Mouse (Mus musculus) cerebellum, adult 8-10 months (tissue): ENCODE results near the gene Smg6.

Experiments used
- DNase-seq: peaks from one replicate; pipeline ENCODE4 v3.0.0; 2022

Smg6 gene

DNA sequence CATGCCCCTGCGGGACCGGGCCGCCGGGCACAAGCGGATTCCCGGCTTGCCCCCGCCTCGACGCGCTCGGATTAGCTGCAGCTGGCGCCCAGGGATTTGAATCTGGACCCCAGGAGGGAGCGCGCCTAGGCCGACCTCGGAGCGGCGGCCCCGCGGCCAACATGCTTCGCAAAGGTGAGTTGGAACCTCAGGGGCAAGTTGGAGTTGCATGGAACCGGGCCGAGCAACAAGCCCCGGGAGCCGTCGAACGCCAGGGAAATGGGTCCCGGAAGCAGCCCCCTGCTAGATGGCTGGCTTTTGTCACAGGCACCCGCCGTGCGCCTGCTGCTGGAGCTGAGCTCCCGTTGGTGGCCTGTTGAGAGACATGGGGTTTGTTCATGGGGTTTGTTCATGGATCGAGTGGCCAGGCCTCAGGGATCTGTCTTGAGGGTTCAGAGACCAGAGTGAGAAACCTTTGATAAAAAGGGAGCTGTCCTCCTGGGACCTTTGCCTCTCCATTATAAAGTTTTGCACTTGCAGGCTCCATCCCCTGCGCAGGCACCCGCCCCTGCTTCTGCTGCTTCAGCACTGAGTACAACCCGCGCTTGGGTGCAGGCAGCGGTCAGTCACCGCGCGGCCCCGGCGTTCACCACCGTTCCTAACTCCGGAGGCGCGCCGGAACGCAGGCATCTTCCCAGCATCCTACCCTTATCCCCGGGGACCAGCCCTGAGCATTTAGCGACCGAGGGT lies 268.7 kb downstream of the Smg6 start:
- DNase-seq, result no peak

DNA sequence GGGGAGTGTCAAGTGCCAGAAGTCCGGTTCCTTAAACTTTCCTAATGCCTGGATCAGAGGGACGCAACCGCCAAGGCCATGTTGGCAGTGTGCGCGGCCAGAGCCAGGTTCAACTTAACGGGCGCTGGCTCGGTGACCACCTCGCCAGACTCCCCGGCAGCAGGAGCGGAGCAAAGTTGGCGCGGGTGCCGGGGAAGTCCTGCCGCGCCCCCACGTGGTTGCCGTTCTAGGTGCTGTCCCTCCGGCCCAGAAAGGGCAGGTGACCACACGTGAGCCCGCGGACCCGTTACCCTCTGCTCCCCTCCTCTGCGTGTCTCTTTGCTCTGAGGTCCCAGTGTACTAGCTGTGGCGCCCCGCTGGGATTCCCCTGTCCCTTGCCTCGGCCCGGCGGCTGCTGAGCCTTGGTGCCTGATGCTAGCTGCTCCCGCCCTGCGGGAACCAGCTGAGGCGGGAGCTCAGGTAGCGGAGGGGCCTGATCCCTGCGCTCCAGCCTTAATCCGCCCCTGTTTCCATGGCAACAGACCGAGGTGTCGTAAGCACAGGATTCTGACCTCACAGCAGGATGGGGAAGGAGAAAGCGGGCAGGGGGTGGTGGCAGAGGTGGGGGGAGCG lies 269.3 kb downstream of the Smg6 start:
- DNase-seq, result peak; percentile 75

DNA sequence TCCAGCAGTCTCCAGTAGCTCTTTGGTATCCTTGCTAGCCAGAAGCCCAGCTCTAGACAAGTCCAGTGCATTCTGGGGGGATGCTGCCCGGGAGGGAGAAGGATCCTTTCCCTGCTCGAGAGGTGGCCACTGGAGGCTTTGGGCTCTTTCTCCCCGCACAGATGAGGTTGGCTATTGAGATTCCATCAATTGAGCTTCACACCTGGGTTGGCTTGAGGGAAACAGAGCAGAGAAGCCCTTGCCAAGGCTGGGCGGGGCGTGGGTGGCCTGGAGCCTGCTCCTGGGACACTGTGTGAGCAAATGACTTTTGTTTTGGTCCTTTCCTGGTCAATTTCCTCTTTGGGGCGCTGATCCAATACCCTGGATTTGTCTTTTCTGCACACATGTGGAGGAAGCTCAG lies 270.5 kb downstream of the Smg6 start:
- no peak for DNase-seq

DNA sequence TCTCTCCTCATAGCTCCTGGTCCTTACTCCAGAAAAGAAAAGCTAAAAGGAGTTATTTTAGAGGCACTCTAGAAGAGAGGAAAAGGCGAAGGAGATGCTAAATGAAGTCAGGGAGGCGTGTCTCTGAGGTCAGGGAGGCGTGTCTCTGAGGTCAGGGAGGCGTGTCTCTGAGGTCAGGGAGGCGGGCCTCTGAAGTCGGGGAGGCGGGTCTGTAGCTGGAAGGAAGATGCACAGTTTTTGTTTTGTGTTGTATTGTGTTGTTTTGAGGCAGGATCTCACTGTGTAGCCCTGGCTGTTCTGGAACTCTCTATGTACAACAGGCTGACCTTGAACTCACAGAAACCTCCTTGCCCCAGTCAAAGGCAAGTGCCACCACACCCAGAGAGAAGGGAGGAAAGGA lies 272.3 kb downstream of the Smg6 start:
- DNase-seq, result no peak

DNA sequence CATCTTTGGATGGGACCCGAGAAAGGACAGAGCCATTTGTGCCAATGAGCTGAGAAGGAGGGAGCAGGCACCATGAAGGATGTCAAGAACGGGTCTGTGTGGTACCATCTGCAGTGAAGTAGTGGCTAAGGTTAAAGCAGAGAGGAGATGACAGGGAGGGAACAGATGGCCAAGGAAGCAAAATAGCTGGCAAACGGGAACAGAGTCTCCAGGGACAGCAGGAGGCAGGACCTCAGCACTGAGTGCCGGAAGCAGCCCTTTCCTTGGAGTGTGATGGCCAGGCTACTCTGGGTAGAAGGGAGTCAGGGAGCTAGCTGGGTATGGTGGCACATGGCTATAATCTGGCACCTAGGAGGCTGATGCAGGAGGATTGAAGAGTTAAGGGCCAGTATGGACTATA lies 273.2 kb downstream of the Smg6 start:
- DNase-seq, result peak; percentile 65

DNA sequence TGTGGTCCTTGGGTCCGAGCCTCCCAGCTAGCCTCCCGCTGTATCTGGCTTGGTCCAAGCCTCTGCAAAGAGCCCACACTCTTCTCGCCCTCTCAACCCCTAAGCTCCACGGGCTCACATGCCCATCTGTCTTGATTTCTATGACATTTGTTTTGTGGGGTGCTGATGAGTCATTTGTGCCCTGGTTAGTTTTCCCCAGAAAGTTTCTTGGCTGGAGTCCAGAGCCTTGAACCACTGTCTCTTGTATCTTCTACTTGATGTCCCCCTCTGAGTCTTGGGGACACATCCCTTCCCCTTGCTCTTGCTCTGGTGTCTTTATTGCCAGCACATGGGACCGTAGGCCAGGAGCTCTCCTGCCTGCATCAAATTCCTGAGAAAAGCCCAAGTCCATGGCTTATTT lies 274.3 kb downstream of the Smg6 start:
- DNase-seq, result no peak

DNA sequence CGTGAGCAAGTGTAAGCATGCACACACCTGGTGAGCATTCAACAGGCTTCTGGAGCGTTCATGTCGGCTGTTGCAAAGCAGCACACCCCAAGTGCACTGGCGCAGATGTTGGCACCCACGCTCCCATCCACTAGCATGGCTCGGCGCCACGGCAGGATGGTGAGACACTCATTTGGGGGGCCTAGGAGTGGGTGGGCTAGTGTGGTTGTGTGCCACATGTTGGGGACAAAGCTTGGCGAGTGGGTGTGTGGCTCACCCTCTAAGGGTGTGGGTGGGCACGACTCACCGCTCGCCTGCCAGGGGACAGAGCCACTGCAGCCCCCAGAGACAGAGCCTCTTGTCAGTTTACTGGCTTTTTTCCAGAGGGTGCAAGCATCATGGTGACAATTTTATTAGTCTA lies 275.3 kb downstream of the Smg6 start:
- DNase-seq, result no peak

DNA sequence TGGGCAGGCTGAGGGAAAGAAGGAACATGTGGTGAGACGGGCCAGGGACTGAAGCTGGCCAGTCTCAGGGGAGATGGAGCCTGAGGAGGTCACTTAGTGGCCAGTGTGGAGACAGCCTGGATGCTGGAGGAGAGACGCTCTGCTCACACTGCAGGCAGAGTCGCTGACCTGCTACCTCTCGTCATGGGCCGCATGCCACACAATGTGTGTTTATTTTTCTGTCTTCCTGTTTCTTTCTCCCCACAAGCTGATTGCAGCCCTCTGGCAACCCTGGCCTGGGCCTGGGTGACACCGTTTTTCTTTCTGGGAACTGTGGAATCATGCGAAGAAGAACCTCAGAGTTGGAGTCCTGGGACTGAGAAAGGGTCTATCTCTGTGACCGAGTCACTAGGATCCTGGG lies 276.1 kb downstream of the Smg6 start:
- no peak for DNase-seq

DNA sequence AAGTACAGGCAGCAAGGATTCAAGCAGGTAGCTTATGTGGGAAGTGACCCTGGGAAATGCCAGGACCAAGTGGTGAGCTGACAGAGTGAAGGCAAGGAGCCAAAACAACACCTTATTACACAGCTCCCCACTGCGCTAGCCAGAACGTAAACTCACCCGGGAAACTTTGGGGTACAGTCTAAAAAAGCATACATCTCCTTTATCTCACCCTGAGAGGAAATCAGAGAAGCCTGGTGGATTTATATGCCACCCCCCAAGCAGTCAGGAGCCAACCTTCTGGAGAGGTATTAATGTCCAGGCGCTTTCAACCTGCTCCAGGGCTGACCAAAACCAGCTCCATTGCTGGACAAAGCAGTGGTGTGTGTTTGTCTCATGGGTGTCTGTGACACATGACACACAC lies 278.3 kb downstream of the Smg6 start:
- DNase-seq, result no peak

DNA sequence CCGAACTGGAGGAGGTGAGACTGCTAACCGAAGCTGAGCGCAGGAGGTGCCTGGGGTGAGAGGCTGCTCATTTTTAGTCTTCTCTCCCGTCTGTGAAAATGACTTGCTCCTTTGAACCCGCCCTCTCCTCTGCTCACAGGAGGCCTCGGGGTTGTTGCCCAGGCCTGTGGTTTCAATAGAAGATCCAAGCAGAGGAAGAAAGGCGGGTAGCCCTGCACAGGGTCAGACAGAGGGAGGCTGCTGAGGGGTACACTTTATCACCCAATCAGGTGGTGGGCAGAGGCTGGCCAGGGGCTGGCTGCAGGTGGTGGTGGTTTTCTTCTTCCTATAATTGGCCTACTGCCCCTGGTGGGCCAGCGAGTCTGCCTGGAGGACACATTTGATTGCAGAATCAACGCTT lies 278.8 kb downstream of the Smg6 start:
- DNase-seq, result no peak

DNA sequence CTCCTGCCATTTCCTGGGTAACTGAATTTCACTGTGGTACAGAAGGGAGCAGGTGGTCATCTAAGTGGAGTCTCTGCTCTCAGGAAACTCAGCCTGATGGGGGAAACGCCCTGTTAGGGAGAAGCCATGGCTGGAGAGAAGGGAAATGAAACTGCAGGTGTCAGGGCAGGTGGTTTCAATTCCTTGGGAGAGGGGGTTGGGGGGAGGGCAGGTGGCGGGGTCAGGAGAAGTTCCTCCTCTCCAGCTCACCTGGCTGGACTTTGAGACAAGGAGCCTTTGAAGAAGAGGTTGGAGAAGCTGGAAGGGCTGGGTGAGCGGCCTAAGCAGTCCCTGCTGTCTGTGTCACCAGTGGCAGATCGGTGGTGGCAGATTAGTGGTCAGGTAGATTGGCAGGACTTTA lies 280.7 kb downstream of the Smg6 start:
- no peak for DNase-seq

DNA sequence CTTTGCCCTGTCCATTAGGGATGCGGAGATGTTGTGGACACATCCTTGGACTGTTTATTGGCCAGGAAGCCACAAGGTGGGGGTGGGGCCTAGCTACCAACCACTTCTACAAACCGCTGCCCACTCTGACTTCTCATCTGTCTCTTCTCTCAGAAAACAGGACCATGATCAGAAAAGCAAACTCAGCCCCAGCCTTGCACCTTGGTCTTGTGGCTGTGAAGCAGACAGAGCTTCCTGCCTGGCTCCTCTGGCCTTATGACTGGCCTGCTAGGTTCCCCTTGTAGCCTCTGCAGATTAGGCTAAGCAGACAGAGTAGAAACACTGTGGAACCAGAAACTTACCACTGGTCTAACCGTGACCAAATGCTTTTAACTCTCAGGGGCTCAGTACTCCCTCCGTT lies 283.7 kb downstream of the Smg6 start:
- DNase-seq, result no peak

DNA sequence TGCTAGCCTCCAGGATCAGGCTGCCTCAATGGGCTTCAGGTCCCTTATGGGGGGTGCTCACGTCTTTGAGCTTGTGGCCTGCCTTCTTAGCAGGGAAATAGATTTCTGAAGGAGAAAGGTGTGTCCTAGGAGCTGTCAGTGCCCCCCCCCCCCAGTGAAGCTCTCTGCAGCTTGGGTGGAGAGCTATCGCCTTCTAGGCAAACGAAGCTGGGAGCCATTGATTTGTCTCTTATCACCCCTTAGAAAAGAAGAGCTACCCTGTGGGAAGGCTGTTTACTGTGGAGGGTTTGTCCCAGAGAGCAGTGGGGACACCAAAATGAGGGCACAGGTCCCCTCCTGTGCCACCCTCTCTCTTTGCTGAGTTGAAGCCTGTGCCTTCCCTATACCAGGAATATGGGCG lies 284.5 kb downstream of the Smg6 start:
- DNase-seq, result no peak

DNA sequence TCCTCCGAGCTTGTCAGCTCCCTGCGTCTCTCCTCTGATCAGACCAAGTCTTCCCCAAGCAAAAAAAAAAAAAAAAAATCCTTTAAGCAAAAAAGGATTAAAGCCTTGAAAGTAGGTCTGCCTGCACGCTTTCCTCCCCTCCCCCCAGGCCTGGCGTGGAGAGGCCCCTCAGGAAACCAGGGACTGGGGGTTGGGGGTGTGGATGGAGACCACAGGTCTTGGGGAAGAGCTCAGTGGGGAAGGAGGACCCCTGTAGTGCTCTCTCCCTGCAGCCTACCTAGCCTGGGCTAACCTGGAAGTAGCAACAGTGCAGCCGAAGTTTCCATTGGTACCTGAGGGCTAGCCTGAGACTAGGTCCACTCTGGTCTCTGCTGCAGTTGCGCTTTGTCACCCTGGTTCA lies 285.1 kb downstream of the Smg6 start:
- peak; percentile 24 for DNase-seq

DNA sequence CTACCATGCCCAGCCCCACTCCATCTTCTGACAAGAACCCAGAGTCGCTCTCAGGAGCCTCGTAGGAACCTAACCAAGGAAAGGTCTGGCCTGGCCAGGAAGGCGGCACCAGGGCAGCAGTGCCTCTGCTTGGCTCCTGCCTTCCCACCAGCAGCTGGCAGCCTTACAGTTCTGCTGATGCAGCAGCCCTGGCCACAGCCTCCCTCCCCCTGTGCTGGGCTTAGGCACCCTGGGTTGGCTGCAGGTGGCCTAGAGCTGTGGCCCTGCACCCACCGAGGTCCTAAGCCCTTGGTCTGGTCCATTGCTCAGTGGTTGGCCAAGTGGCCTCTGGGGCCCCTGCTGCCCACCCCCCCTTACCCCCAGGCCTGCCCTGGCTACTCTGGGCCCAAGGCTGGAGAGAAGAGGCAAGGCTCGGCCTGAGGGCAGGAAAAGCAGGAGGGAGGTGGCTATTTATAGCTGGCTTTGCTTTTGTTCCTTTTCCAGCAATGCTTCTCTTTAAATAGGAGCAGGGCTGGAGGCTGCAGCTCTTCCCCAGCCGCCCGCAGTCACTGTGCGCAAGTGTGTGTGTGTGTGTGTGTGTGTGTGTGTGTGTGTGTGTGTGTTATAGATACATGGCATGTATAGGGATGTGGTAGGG lies 286.5 kb downstream of the Smg6 start:
- DNase-seq, result peak; percentile 54

DNA sequence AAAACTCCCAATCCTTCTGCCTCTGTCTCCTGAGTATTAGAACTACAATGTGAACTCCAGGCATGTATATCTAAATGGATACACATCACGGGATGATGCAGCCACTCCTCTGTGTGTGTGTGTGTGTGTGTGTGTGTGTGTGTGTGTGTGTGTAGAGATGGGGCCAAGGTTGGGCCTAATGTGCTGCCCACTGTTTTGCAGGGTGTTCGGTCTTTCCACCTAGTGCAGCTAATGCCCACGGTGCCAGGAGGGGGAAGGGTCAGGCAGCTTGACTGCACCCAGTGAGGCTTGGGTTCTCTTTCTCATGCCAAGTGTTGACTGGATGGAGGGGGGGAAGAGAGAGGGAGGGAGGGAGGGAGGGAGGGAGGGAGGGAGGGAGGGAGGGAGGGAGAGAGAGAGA lies 287.3 kb downstream of the Smg6 start:
- peak; percentile 33 for DNase-seq

DNA sequence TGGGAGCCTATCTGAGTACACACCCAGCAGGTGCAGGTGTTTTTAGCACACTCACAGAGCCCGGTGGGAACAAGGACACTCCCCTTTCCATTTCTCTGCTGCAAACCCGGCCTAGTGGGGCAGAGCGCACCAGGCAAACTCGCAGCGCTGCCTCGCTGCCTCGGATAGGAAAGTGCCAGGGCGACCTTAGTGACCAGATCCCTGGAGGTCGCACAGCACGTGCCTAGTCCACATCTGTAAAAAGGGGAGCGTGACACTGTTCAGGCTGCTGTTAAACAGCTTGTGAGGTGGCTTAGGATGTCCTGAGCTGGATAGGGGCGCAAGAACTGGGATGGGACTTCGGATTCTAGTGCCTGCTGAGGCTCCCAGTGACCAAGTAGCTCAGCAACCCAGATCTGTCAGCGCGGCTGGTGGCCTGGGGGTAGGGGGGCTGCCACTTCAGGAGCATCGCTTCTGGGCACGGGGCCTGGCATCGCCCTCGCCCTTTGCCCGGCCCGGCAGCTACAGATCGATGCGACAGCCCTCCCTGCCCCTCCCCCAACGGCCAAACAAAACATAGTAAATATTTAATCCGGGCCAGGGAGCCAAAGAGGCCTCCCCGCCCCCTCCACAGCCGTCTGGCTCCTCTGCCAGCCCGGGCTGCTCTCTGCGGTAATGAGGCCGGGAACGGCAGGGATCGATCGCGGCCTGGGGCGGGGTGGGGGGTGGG lies 287.9 kb downstream of the Smg6 start:
- peak; percentile 68 for DNase-seq
